Mouse (Mus musculus) lung, postnatal 0 days (tissue): ENCODE data around the gene Mob1a. TPM values are rescaled to one million over a fixed set of nuclear protein-coding genes. Genes with fewer than 3 reads are reported as not detected.

Source experiments
- ATAC-seq: fragments of 200-750 bp; cut with Nextera tagmentation; 2 replicates; pipeline ENCODE4 v1.8.0; 2017; ENCODE audit warnings: moderate library complexity
- DNase-seq: peaks from one replicate; pipeline ENCODE4 v3.0.0-alpha.2; 2016; ENCODE audit warnings: low spot score
- H3K27ac ChIP-seq: fragments of 300-500 bp; sonication (generic); 2 replicates; pipeline ENCODE4 v1.5.1; 2014; ENCODE audit warnings: antibody characterized with exemption, mild to moderate bottlenecking, low read length, mixed read lengths
- H3K27me3 ChIP-seq: fragments of 300-500 bp; sonication (generic); replicated peaks from 2 replicates; pipeline ENCODE4 v1.6.1; 2014; ENCODE audit warnings: low read length, mixed read lengths; ENCODE audit not compliant: insufficient read depth
- H3K36me3 ChIP-seq: fragments of 300-500 bp; sonication (generic); 2 replicates; pipeline ENCODE4 v1.6.1; 2014; ENCODE audit warnings: low read length, mixed read lengths; ENCODE audit not compliant: insufficient read depth
- H3K4me1 ChIP-seq: fragments of 300-500 bp; sonication (generic); 2 replicates; pipeline ENCODE4 v1.6.1; 2014; ENCODE audit warnings: antibody characterized with exemption, low read depth, low read length, mixed read lengths; ENCODE audit not compliant: insufficient read depth
- H3K4me2 ChIP-seq: fragments of 300-500 bp; sonication (generic); replicated peaks from 2 replicates; pipeline ENCODE4 v1.6.1; 2014; ENCODE audit warnings: low read depth, mild to moderate bottlenecking, low read length, moderate library complexity, mixed read lengths
- H3K4me3 ChIP-seq: fragments of 300-500 bp; sonication (generic); 2 replicates; pipeline ENCODE4 v1.5.1; 2014; ENCODE audit warnings: low read depth, low read length
- H3K9ac ChIP-seq: fragments of 300-500 bp; sonication (generic); replicated peaks from 2 replicates; pipeline ENCODE4 v1.6.1; 2014; ENCODE audit warnings: low read depth, mild to moderate bottlenecking
- H3K9me3 ChIP-seq: fragments of 300-500 bp; sonication (generic); 2 replicates; pipeline ENCODE4 v1.6.1; 2016; ENCODE audit warnings: low read length, mixed read lengths
- CTCF ChIP-seq: IDR thresholded peaks from 2 replicates; pipeline ENCODE4 v1.5.1; 2016; ENCODE audit warnings: antibody characterized with exemption, mild to moderate bottlenecking
- EP300 ChIP-seq: IDR thresholded peaks from 2 replicates; pipeline ENCODE4 v1.6.1; 2016; ENCODE audit warnings: antibody characterized with exemption, mild to moderate bottlenecking, control low read depth
- WGBS: fragments of 180-500 bp; shearing (Covaris S2); extraction: QIAGEN DNeasy Blood & Tissue Kit; methylation state at CpG from one replicate; pipeline ENCODE4 v1.1.7; 2014; 5-methylcytosine and 5-hydroxymethylcytosine counted together
- polyA plus RNA-seq: library from polyadenylated mRNA; unstranded; fragments of >200 nt; fragmentation: Nextera tagmentation; extraction: Ambion mirVana; gene quantifications from 2 replicates; pipeline ENCODE4 v1.2.1, GENCODE M21; 2015

Mob1a gene
- polyA plus RNA-seq, result 41.3 and 47.6 TPM in 2 replicates

DNA sequence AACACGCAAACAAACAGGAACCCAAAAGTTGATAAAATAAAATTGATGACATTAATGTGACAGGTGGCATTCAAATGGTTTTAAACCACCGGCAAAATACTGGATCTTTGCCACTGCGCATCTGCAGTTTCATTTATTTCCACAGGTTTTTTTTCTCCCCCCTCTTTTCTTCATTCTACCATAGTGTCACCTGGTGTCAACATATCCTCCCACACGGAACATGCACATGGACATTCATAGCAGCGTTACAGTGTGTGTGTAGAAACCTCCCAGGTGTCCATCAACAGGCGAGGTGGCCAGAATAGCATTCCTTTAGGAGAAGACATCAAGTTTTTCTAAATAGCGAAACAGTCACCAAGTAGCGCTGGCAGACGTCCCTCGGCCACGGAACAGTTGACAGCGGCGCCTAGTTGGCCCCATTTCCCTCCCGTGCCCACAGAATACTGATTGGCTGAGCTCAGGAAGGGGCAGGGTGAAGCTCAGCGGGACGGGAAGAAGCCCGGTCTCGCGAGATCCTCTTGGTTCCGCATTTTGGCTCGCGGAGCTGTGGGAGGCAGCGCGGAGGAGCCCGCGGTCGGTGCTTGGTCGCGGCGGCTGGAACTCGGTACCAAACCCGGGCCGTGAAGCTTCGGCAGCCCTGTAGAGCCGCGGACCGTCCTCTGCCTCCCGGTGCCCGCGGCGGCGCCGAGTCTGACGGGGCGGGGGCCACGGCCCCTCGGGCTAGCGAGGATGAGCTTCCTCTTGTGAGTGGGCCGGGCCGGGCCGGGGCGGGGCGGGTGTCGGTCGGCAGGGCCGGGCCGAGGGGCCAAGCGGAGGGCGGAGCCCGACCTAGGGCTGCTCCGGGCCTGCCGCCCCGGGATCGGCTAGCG, at the start of gene Mob1a, which contains the start of gene Mthfd2:
Gene Mob1a (plus strand): TSS at position 492 of the 869 bp plus-strand sequence.
Gene Mthfd2 (minus strand): TSS at position 384 of the 869 bp plus-strand sequence.
- Histone ChIP-seq H3K36me3 (no peaks in the 10 kb centered on the region), H3K4me3 (peak within 1 kb of the TSS; percentile 77), H3K4me2 (peak within 1 kb of the TSS; percentile 68), H3K4me1 (peaks cover 9% of the 10 kb centered on the region; the same call in 1 of the 2 replicates), H3K27ac (peak within 1 kb of the TSS; percentile 93), H3K9me3 (no peaks in the 10 kb centered on the region), H3K27me3 (no peaks in the 10 kb centered on the region), H3K9ac (peak within 1 kb of the TSS; percentile 59)
- TF ChIP-seq EP300 (peak; percentile 83), CTCF (no peak)
- DNase-seq (peak; percentile 99), ATAC-seq (peak; percentile 99)
- WGBS, result 2% methylated on average over 51 of the region's 65 CpGs

GRCm38 (mm10) chr6:83277151-83277550, 48.7 kb upstream of the Mob1a start:
- Histone ChIP-seq H3K27me3 (no peaks in the 10 kb centered on the region), H3K4me3 (no peak overlapping the region), H3K4me2 (no peak overlapping the region), H3K27ac (no peak overlapping the region), H3K4me1 (no peaks in the 10 kb centered on the region), H3K36me3 (no peaks in the 10 kb centered on the region), H3K9ac (no peak overlapping the region), H3K9me3 (no peaks in the 10 kb centered on the region)
- TF ChIP-seq EP300, result no peak
- TF ChIP-seq CTCF, result no peak
- WGBS, result 63% methylated on average over 13 of the region's 13 CpGs
- DNase-seq, result no peak
- no peak for ATAC-seq

DNA sequence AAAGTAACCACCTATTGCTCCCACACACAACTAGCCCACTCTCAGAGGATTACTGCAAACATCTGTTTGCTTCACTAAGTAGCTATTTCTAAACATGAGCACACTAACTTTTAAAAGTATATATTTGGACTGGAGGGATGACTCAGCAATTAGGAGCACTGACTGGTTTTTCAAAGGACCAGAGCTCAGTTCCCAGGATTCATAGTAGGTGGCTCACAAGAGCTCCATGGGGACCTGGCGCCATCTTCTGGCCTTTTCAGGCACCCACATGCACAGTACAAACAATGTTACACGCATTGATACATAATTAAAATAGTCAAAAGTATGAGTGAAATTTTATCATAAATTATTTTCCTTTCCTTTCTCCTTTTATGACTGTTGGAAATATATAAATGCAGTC, 46.9 kb upstream of the Mob1a start:
- Histone ChIP-seq H3K27me3 (no peaks in the 10 kb centered on the region), H3K27ac (no peak overlapping the region), H3K9me3 (no peaks in the 10 kb centered on the region), H3K4me3 (no peak overlapping the region), H3K9ac (no peak overlapping the region), H3K4me2 (no peak overlapping the region), H3K36me3 (no peaks in the 10 kb centered on the region), H3K4me1 (no peaks in the 10 kb centered on the region)
- WGBS, result 23% methylated on average over 2 of the region's 2 CpGs
- no peak for TF ChIP-seq EP300
- TF ChIP-seq CTCF, result peak; percentile 69
- DNase-seq, result peak; percentile 31
- no peak for ATAC-seq

GRCm38 (mm10) chr6:83280256-83280955, 45.4 kb upstream of the Mob1a start:
- DNase-seq, result no peak
- no peak for ATAC-seq

GRCm38 (mm10) chr6:83300447-83301229, 25.2 kb upstream of the Mob1a start:
- Histone ChIP-seq H3K4me1 (no peaks in the 10 kb centered on the region), H3K9me3 (no peaks in the 10 kb centered on the region), H3K27me3 (no peaks in the 10 kb centered on the region), H3K4me3 (no peak overlapping the region), H3K36me3 (no peaks in the 10 kb centered on the region), H3K4me2 (no peak overlapping the region), H3K27ac (no peak overlapping the region), H3K9ac (no peak overlapping the region)
- no peak for ATAC-seq
- WGBS, result 68% methylated on average over 7 of the region's 7 CpGs
- DNase-seq, result no peak
- no peak for TF ChIP-seq EP300
- no peak for TF ChIP-seq CTCF

More at GRCm38 (mm10) chr6:83280256-83280955, 45.4 kb upstream of the Mob1a start:
- Histone ChIP-seq H3K9me3 (no peaks in the 10 kb centered on the region), H3K27ac (no peak overlapping the region), H3K9ac (no peak overlapping the region), H3K36me3 (no peaks in the 10 kb centered on the region), H3K4me1 (no peaks in the 10 kb centered on the region), H3K4me2 (no peak overlapping the region), H3K4me3 (no peak overlapping the region), H3K27me3 (no peaks in the 10 kb centered on the region)
- WGBS, result 77% methylated on average over 8 of the region's 8 CpGs
- TF ChIP-seq EP300, result no peak
- peak; percentile 65 for TF ChIP-seq CTCF
